Mouse (Mus musculus) CD4-positive, CD25-positive, alpha-beta regulatory T cell, adult 4 months (primary cell): ENCODE measurements around the gene Mrps27. TPM values are rescaled to one million over a fixed set of nuclear protein-coding genes. Genes with fewer than 3 reads are reported as not detected.
"Not testable (repeated sequence)": the region's sequence is repeated elsewhere in the genome, so short reads cannot be mapped to it uniquely, and the experiment has no call there.

Experiments used
- ATAC-seq: one replicate; pipeline ENCODE4 v1.8.0; 2017
- polyA plus RNA-seq, 2 experiments: library from polyadenylated mRNA; unstranded; fragments of 100-300 nt; shearing (Covaris generic); gene quantifications; one replicate each; pipeline ENCODE4 v1.2.1; 2017

Mrps27 gene
- 10 to 100 TPM; 31.0 to 48.0 TPM for polyA plus RNA-seq

GRCm38 (mm10) chr13:99344599-99345575 lies at the start of gene Mrps27, which contains the start of gene Ptcd2:
Gene Mrps27 (plus strand): TSS chr13:99344786.
Gene Ptcd2 (minus strand): TSS chr13:99344705.
- peak; percentile 98 for ATAC-seq

GRCm38 (mm10) chr13:99299921-99300320 lies 44.7 kb upstream of the Mrps27 start:
- ATAC-seq = no peak

GRCm38 (mm10) chr13:99303846-99304245 lies 40.7 kb upstream of the Mrps27 start:
- ATAC-seq = no peak

GRCm38 (mm10) chr13:99304365-99304764 lies 40.2 kb upstream of the Mrps27 start:
- ATAC-seq = no peak

GRCm38 (mm10) chr13:99305186-99305585 lies 39.4 kb upstream of the Mrps27 start:
- ATAC-seq = no peak

- ATAC-seq = no peak
Observed at GRCm38 (mm10) chr13:99306164-99306563, 38.4 kb upstream of the Mrps27 start.

GRCm38 (mm10) chr13:99307930-99308359 lies 36.6 kb upstream of the Mrps27 start:
- no peak for ATAC-seq

- ATAC-seq = no peak
Observed at GRCm38 (mm10) chr13:99308393-99308792, 36.2 kb upstream of the Mrps27 start.

- ATAC-seq = no peak
Observed at GRCm38 (mm10) chr13:99314098-99314497, 30.5 kb upstream of the Mrps27 start.

- ATAC-seq = no peak
Observed at GRCm38 (mm10) chr13:99314657-99315181, 29.9 kb upstream of the Mrps27 start.

- no peak for ATAC-seq
Observed at GRCm38 (mm10) chr13:99316366-99316765, 28.2 kb upstream of the Mrps27 start.

- no peak for ATAC-seq
Observed at GRCm38 (mm10) chr13:99317058-99317457, 27.5 kb upstream of the Mrps27 start.

- no peak for ATAC-seq
Observed at GRCm38 (mm10) chr13:99320453-99320852, 24.1 kb upstream of the Mrps27 start.

GRCm38 (mm10) chr13:99322915-99323314 lies 21.7 kb upstream of the Mrps27 start:
- not testable (repeated sequence) for ATAC-seq

GRCm38 (mm10) chr13:99323632-99324336 lies 20.8 kb upstream of the Mrps27 start:
- ATAC-seq = no peak

- not testable (repeated sequence) for ATAC-seq
Observed at GRCm38 (mm10) chr13:99324337-99324685, 20.3 kb upstream of the Mrps27 start.

- no peak for ATAC-seq
Observed at GRCm38 (mm10) chr13:99331255-99331654, 13.3 kb upstream of the Mrps27 start.

GRCm38 (mm10) chr13:99337510-99337909 lies 7.1 kb upstream of the Mrps27 start:
- ATAC-seq = no peak

- no peak for ATAC-seq
Observed at GRCm38 (mm10) chr13:99341504-99341903, 3.1 kb upstream of the Mrps27 start.

- peak; percentile 65 for ATAC-seq
Observed at GRCm38 (mm10) chr13:99343876-99344598, 549 bp upstream of the Mrps27 start.

GRCm38 (mm10) chr13:99350009-99350408 lies 5.4 kb downstream of the Mrps27 start:
- no peak for ATAC-seq

- no peak for ATAC-seq
Observed at GRCm38 (mm10) chr13:99351186-99351585, 6.6 kb downstream of the Mrps27 start.

- ATAC-seq = no peak
Observed at GRCm38 (mm10) chr13:99351596-99351995, 7.0 kb downstream of the Mrps27 start.
